Mouse (Mus musculus): ENCODE results near the gene Fkbp4. TPM values are rescaled to one million over a fixed set of nuclear protein-coding genes. Genes with fewer than 3 reads are reported as not detected.

The Fkbp4 gene
- polyA plus RNA-seq, 1 experiment from 2014 or later = 180 TPM

- no peak overlapping the region for H3K4me3 ChIP-seq (ENCODE audit: low read depth, low read length)
- TF ChIP-seq EP300 (optimal IDR thresholded peaks at IDR 0.05) = no peak
- no peak for TF ChIP-seq CTCF (IDR thresholded peaks at IDR 0.05; ENCODE audit: low read depth)
Measured at GRCm38 (mm10) chr6:128427571-128427970, 10.9 kb downstream of the Fkbp4 start.

GRCm38 (mm10) chr6:128425046-128425445 is 13.4 kb downstream of the Fkbp4 start:
- 19% methylated on average over 9 of the region's 9 CpGs for WGBS
- Histone ChIP-seq H3K4me2 (replicated peaks; ENCODE audit: low read depth) (peak overlapping the region; percentile 72), H3K9me3 (ENCODE audit: control insufficient read depth, low read length) (no peaks in the 10 kb centered on the region), H3K9ac (ENCODE audit: low read length) (peak overlapping the region; percentile 59), H3K4me3 (ENCODE audit: low read depth, low read length) (peak overlapping the region; percentile 65), H3K27me3 (ENCODE audit: control insufficient read depth, insufficient read depth, low read length) (no peaks in the 10 kb centered on the region), H3K4me1 (replicated peaks; ENCODE audit: control insufficient read depth, insufficient read depth) (no peaks in the 10 kb centered on the region), H3K36me3 (ENCODE audit: control insufficient read depth, insufficient read depth, low read length) (peaks cover 5% of the 10 kb centered on the region; the same call in 1 of the 2 replicates), H3K27ac (replicated peaks) (peak overlapping the region; percentile 92)
- TF ChIP-seq EP300 (optimal IDR thresholded peaks at IDR 0.05) (no peak), CTCF (IDR thresholded peaks at IDR 0.05; ENCODE audit: low read depth) (no peak)
- DNase-seq (ENCODE audit: low spot score) (no peak), ATAC-seq (ENCODE audit: low FRiP score, low TSS enrichment) (no peak)

More at GRCm38 (mm10) chr6:128427571-128427970, 10.9 kb downstream of the Fkbp4 start:
- WGBS = 89% methylated on average over 5 of the region's 5 CpGs
- Histone ChIP-seq H3K4me1 (replicated peaks; ENCODE audit: control insufficient read depth, insufficient read depth) (no peaks in the 10 kb centered on the region), H3K9ac (ENCODE audit: low read length) (no peak overlapping the region), H3K9me3 (ENCODE audit: control insufficient read depth, low read length) (no peaks in the 10 kb centered on the region), H3K36me3 (ENCODE audit: control insufficient read depth, insufficient read depth, low read length) (peaks cover 17% of the 10 kb centered on the region), H3K27ac (replicated peaks) (no peak overlapping the region), H3K4me2 (replicated peaks; ENCODE audit: low read depth) (no peak overlapping the region), H3K27me3 (ENCODE audit: control insufficient read depth, insufficient read depth, low read length) (no peaks in the 10 kb centered on the region)
- no peak for DNase-seq (ENCODE audit: low spot score)
- no peak for ATAC-seq (ENCODE audit: low FRiP score, low TSS enrichment)

GRCm38 (mm10) chr6:128424269-128425019 is 14.0 kb downstream of the Fkbp4 start, which contains the start of gene Itfg2:
Itfg2 (minus strand) TSS chr6:128424931.
- TF ChIP-seq EP300 (optimal IDR thresholded peaks at IDR 0.05) (peak; percentile 22), CTCF (IDR thresholded peaks at IDR 0.05; ENCODE audit: low read depth) (peak; percentile 10; the same call in 1 of the 2 replicates)
- H3K27me3 ChIP-seq (ENCODE audit: control insufficient read depth, insufficient read depth, low read length) = no peaks in the 10 kb centered on the region

GRCm38 (mm10) chr6:128423496-128424268 is 14.8 kb downstream of the Fkbp4 start:
- Histone ChIP-seq H3K36me3 (ENCODE audit: control insufficient read depth, insufficient read depth, low read length) (no peaks in the 10 kb centered on the region), H3K9ac (ENCODE audit: low read length) (peak overlapping the region; percentile 59), H3K4me2 (replicated peaks; ENCODE audit: low read depth) (peak overlapping the region; percentile 72), H3K27me3 (ENCODE audit: control insufficient read depth, insufficient read depth, low read length) (no peaks in the 10 kb centered on the region), H3K4me1 (replicated peaks; ENCODE audit: control insufficient read depth, insufficient read depth) (no peaks in the 10 kb centered on the region), H3K4me3 (ENCODE audit: low read depth, low read length) (peak overlapping the region; percentile 65), H3K27ac (replicated peaks) (peak overlapping the region; percentile 92), H3K9me3 (ENCODE audit: control insufficient read depth, low read length) (no peaks in the 10 kb centered on the region)
- DNase-seq (ENCODE audit: low spot score) (no peak), ATAC-seq (ENCODE audit: low FRiP score, low TSS enrichment) (no peak)
- TF ChIP-seq CTCF (IDR thresholded peaks at IDR 0.05; ENCODE audit: low read depth) = no peak
- no peak for TF ChIP-seq EP300 (optimal IDR thresholded peaks at IDR 0.05)
- WGBS = 33% methylated on average over 15 of the region's 16 CpGs

More at GRCm38 (mm10) chr6:128424269-128425019, 14.0 kb downstream of the Fkbp4 start, which contains the start of gene Itfg2:
- peak within 1 kb of the TSS; percentile 65 for H3K4me3 ChIP-seq (ENCODE audit: low read depth, low read length)
- peak within 1 kb of the TSS; percentile 72 for H3K4me2 ChIP-seq (replicated peaks; ENCODE audit: low read depth)
- H3K36me3 ChIP-seq (ENCODE audit: control insufficient read depth, insufficient read depth, low read length) = 0 out of 2 replicates have a peak, but pooled peaks cover 2% of the 10 kb centered on the region
- H3K4me1 ChIP-seq (replicated peaks; ENCODE audit: control insufficient read depth, insufficient read depth) = no peaks in the 10 kb centered on the region
- no peaks in the 10 kb centered on the region for H3K9me3 ChIP-seq (ENCODE audit: control insufficient read depth, low read length)
- peak within 1 kb of the TSS; percentile 59 for H3K9ac ChIP-seq (ENCODE audit: low read length)
- DNase-seq (ENCODE audit: low spot score) (peak; percentile 95), ATAC-seq (ENCODE audit: low FRiP score, low TSS enrichment) (peak; percentile 97)
- WGBS = under 1% methylated on average over 42 of the region's 42 CpGs
- peak within 1 kb of the TSS; percentile 92 for H3K27ac ChIP-seq (replicated peaks)

- no peak overlapping the region for H3K27ac ChIP-seq (replicated peaks)
- 82% methylated on average over 3 of the region's 3 CpGs for WGBS
Measured at GRCm38 (mm10) chr6:128421480-128421879, 17.0 kb downstream of the Fkbp4 start.

More at GRCm38 (mm10) chr6:128421480-128421879, 17.0 kb downstream of the Fkbp4 start:
- Histone ChIP-seq H3K9me3 (ENCODE audit: control insufficient read depth, low read length) (no peaks in the 10 kb centered on the region), H3K4me1 (replicated peaks; ENCODE audit: control insufficient read depth, insufficient read depth) (no peaks in the 10 kb centered on the region), H3K27me3 (ENCODE audit: control insufficient read depth, insufficient read depth, low read length) (no peaks in the 10 kb centered on the region), H3K4me2 (replicated peaks; ENCODE audit: low read depth) (no peak overlapping the region), H3K9ac (ENCODE audit: low read length) (no peak overlapping the region), H3K36me3 (ENCODE audit: control insufficient read depth, insufficient read depth, low read length) (no peaks in the 10 kb centered on the region), H3K4me3 (ENCODE audit: low read depth, low read length) (no peak overlapping the region)
- DNase-seq (ENCODE audit: low spot score) (no peak), ATAC-seq (ENCODE audit: low FRiP score, low TSS enrichment) (no peak)
- TF ChIP-seq EP300 (optimal IDR thresholded peaks at IDR 0.05) (no peak), CTCF (IDR thresholded peaks at IDR 0.05; ENCODE audit: low read depth) (no peak)
